Mouse (Mus musculus) layer of hippocampus, adult 11-12 months (tissue): ENCODE data around the gene Agbl2.
"Not testable (repeated sequence)": the region's sequence is repeated elsewhere in the genome, so short reads cannot be mapped to it uniquely, and the experiment has no call there.

Source experiments
- DNase-seq: peaks from one replicate; pipeline ENCODE4 v3.0.0; 2022; ENCODE audit warnings: low spot score

Agbl2 gene

GRCm38 (mm10) chr2:90816144-90816543, 33.6 kb downstream of the Agbl2 start:
- DNase-seq, result no peak

- DNase-seq, result no peak
These were observed 36.2 kb downstream of the Agbl2 start for GRCm38 (mm10) chr2:90818710-90819109.

GRCm38 (mm10) chr2:90820894-90821293, 38.4 kb downstream of the Agbl2 start:
- no peak for DNase-seq

GRCm38 (mm10) chr2:90822978-90823377, 40.5 kb downstream of the Agbl2 start:
- no peak for DNase-seq

GRCm38 (mm10) chr2:90823781-90824180, 41.3 kb downstream of the Agbl2 start:
- DNase-seq, result peak; percentile 65

- not testable (repeated sequence) for DNase-seq
These were observed 42.0 kb downstream of the Agbl2 start for GRCm38 (mm10) chr2:90824528-90824927.

- no peak for DNase-seq
These were observed 43.1 kb downstream of the Agbl2 start for GRCm38 (mm10) chr2:90825515-90826172.

- no peak for DNase-seq
These were observed 46.2 kb downstream of the Agbl2 start for GRCm38 (mm10) chr2:90828739-90829138.

- no peak for DNase-seq
These were observed 51.0 kb downstream of the Agbl2 start for GRCm38 (mm10) chr2:90833502-90833901.

- DNase-seq, result no peak
These were observed 56.1 kb downstream of the Agbl2 start for GRCm38 (mm10) chr2:90838621-90839020.

- peak; percentile 38 for DNase-seq
These were observed 61.1 kb downstream of the Agbl2 start for GRCm38 (mm10) chr2:90843666-90844065.

- no peak for DNase-seq
These were observed 61.7 kb downstream of the Agbl2 start for GRCm38 (mm10) chr2:90844262-90844661.

GRCm38 (mm10) chr2:90845234-90845633, 62.7 kb downstream of the Agbl2 start:
- DNase-seq, result no peak

- DNase-seq, result no peak
These were observed 63.6 kb downstream of the Agbl2 start for GRCm38 (mm10) chr2:90846171-90846570.

GRCm38 (mm10) chr2:90846597-90846954, 64.0 kb downstream of the Agbl2 start:
- DNase-seq, result no peak

- DNase-seq, result peak; percentile 98
These were observed 64.6 kb downstream of the Agbl2 start, which contains the start of gene Mtch2 for GRCm38 (mm10) chr2:90846955-90847680. Gene Mtch2, plus strand, starts transcription at chr2:90847155.

- DNase-seq, result no peak
These were observed 65.1 kb downstream of the Agbl2 start for GRCm38 (mm10) chr2:90847681-90848050.

- DNase-seq, result no peak
These were observed 65.8 kb downstream of the Agbl2 start for GRCm38 (mm10) chr2:90848331-90848730.

- no peak for DNase-seq
These were observed 67.9 kb downstream of the Agbl2 start for GRCm38 (mm10) chr2:90850401-90850800.

- no peak for DNase-seq
These were observed 79.0 kb downstream of the Agbl2 start for GRCm38 (mm10) chr2:90861486-90861885.

GRCm38 (mm10) chr2:90864184-90864583, 81.7 kb downstream of the Agbl2 start:
- DNase-seq, result no peak

- peak; percentile 90 for DNase-seq
These were observed 84.0 kb downstream of the Agbl2 start for GRCm38 (mm10) chr2:90866524-90866923.

- DNase-seq, result peak; percentile 68
These were observed 87.6 kb downstream of the Agbl2 start for GRCm38 (mm10) chr2:90870136-90870601.
